Mouse (Mus musculus) limb, embryonic 11.5 days (tissue): ENCODE measurements around the gene Hsd17b14. TPM values are rescaled to one million over a fixed set of nuclear protein-coding genes. Genes with fewer than 3 reads are reported as not detected.

Experiments used
- ATAC-seq: fragments of 200-750 bp; cut with Nextera tagmentation; 2 replicates; pipeline ENCODE4 v1.8.0; 2017; ENCODE audit warnings: low read depth; ENCODE audit not compliant: insufficient number of reproducible peaks, low FRiP score, low TSS enrichment
- DNase-seq: peaks from one replicate; pipeline ENCODE4 v3.0.0-alpha.2; 2015; ENCODE audit warnings: low spot score
- H3K27ac ChIP-seq: fragments of 300-500 bp; sonication (generic); replicated peaks from 2 replicates; pipeline ENCODE4 v1.5.1; 2014; ENCODE audit warnings: low read depth, mild to moderate bottlenecking, low read length
- H3K27me3 ChIP-seq: fragments of 300-500 bp; sonication (generic); 2 replicates; pipeline ENCODE4 v1.6.1; 2014; ENCODE audit warnings: mild to moderate bottlenecking, low read length, mixed read lengths; ENCODE audit not compliant: control insufficient read depth, insufficient read depth
- H3K36me3 ChIP-seq: fragments of 300-500 bp; sonication (generic); 2 replicates; pipeline ENCODE4 v1.6.1; 2014; ENCODE audit warnings: mild to moderate bottlenecking, low read length, moderate library complexity, mixed read lengths; ENCODE audit not compliant: control insufficient read depth, insufficient read depth
- H3K4me1 ChIP-seq: fragments of 300-500 bp; sonication (generic); 2 replicates; pipeline ENCODE4 v1.6.1; 2014; ENCODE audit warnings: low read length, mixed read lengths; ENCODE audit not compliant: control insufficient read depth, insufficient read depth
- H3K4me2 ChIP-seq: fragments of 300-500 bp; sonication (generic); 2 replicates; pipeline ENCODE4 v1.6.1; 2014; ENCODE audit warnings: low read depth, mild to moderate bottlenecking, moderate library complexity; ENCODE audit not compliant: severe bottlenecking
- H3K4me3 ChIP-seq: fragments of 300-500 bp; sonication (generic); 2 replicates; pipeline ENCODE4 v1.5.1; 2014; ENCODE audit warnings: low read depth, low read length
- H3K9ac ChIP-seq: fragments of 300-500 bp; sonication (generic); 2 replicates; pipeline ENCODE4 v1.6.1; 2014; ENCODE audit warnings: mild to moderate bottlenecking, low read length
- H3K9me3 ChIP-seq: fragments of 300-500 bp; sonication (generic); 2 replicates; pipeline ENCODE4 v1.6.1; 2016; ENCODE audit warnings: low read length; ENCODE audit not compliant: control insufficient read depth
- WGBS: fragments of 180-500 bp; shearing (Covaris S2); extraction: QIAGEN DNeasy Blood & Tissue Kit; methylation state at CpG from one replicate; pipeline ENCODE4 v1.1.7; 2014; 5-methylcytosine and 5-hydroxymethylcytosine counted together
- polyA plus RNA-seq: library from polyadenylated mRNA; unstranded; fragments of >200 nt; fragmentation: Nextera tagmentation; extraction: Ambion mirVana; gene quantifications from 2 replicates; pipeline ENCODE4 v1.2.1, GENCODE M21; 2014

Gene Hsd17b14
- polyA plus RNA-seq, 1 experiment from 2014 or later, result 1.0 TPM

DNA sequence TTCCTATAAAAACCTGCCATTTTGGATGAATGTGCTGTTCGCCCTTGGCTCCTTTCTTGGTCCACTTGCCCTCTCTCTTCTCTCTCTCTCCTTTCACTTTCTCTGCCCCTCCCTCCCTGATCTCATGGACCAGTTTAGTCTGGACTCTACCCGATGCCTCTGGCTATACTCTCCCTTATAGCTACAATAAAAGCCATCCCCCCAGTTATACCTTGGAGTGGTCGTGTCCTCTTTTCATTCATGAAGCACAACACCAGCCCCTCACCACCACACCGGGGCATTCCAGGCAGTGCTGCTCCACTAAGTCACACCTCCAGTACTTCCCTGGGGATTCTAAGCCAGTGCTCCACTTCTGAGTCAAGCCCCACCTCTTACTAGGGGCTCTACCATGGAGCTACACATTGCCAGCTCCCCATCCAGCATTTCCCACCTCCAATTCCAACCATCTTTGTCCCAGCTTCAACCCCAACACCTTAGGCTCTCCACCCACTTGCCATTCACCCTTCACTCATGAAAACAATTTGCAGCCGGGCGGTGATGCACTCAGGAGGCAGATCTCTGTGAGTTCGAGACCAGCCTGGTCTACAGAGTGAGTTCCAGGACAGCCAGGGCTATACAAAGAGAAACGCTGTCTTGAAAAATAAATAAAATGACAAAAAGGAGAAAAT, 12.6 kb downstream of the Hsd17b14 start:
- WGBS, result 68% methylated on average over 8 of the region's 8 CpGs
- Histone ChIP-seq H3K27ac (no peak overlapping the region), H3K36me3 (no peaks in the 10 kb centered on the region), H3K9ac (peak overlapping the region; percentile 4; the same call in 1 of the 2 replicates), H3K4me3 (no peak overlapping the region; the same call in 1 of the 2 replicates), H3K9me3 (no peaks in the 10 kb centered on the region), H3K4me1 (peaks cover 18% of the 10 kb centered on the region), H3K4me2 (peak overlapping the region; percentile 80; the same call in 1 of the 2 replicates), H3K27me3 (no peaks in the 10 kb centered on the region)
- DNase-seq, result no peak
- no peak for ATAC-seq

DNA sequence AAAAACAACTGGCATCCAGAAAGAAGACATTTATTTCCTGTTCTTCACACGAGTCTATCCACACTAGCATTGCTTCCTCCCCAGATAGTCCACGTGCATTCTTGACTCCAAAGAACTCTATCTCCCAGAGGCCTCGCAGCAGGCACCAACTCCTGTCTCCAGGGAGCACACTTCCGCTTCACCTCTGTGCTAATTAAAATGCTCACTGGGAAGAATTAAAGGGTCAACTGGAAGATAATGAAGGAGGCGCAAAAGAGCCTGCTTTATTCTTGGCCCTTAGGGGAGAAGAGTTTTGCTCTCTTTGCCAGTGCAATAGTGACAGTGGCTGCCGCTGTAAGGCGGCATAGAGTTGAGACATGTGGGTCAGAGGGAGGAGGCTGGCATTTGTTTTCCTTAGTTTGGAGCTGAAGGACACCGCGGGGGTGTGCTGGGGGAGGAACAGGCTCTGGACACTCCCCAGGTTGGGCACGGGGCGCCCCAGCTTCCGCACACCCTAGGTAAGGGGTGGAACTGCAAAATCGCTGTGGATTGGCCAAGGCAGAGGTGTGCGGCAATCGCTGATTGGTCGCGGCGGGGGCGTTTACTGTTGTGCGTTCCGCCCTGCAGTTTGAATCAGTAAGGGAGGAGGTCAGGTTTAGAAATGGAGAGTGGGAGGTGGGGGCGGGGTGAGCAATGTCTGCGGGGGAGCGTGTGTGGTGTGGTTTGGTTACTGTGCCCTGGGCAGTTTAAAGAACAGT, 13.3 kb downstream of the Hsd17b14 start:
- ATAC-seq (peak; percentile 94), DNase-seq (peak; percentile 96)
- H3K9ac ChIP-seq, result peak overlapping the region; percentile 5; the same call in 1 of the 2 replicates
- H3K4me2 ChIP-seq, result peak overlapping the region; percentile 80
- no peaks in the 10 kb centered on the region for H3K27me3 ChIP-seq
- peak overlapping the region; percentile 35 for H3K4me3 ChIP-seq
- H3K36me3 ChIP-seq, result no peaks in the 10 kb centered on the region
- no peaks in the 10 kb centered on the region for H3K9me3 ChIP-seq
- H3K27ac ChIP-seq, result peak overlapping the region; percentile 38; the same call in 1 of the 2 replicates
- whole genome bisulfite sequencing, result 1% methylated on average over 24 of the region's 24 CpGs
- H3K4me1 ChIP-seq, result peaks cover 18% of the 10 kb centered on the region

DNA sequence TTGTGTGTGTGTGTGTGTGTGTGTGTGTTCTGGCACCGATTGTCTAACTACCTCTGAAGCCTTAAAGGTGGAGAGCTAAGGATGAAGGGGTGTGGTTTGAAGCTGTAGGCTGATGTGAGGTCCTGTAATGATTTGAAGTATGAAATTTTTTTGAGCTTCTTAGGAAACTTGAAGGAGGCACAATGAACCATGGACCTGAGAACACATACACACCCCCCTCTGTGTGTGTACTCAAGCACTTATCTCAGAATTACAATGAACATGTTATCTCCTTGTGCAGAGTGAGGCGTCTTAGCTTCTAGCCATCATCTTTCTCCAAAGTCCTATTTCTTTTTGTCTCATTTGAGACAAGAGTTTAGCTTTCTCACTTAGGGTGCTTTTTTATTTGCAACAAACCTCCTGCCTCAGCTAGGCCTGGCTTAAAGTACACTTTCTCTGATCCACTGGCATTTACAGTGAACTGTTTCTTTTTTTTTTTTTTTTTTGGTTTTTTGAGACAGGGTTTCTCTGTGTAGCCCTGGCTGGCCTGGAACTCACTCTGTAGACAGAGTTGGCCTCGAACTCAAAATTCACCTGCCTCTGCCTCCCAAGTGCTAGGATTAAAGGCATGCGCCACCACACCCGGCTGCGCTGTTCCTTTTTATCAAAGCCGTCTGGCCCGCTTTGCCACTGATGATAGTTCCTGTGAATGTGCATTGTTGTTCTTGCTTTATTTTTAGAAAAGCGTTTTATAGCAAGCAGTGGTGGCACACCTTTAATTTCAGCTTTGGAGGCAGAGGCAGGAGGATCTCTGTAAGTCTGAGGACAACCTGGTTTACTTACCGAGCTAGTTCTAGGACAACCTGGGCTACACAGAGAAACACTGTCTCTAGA, 14.1 kb downstream of the Hsd17b14 start:
- Histone ChIP-seq H3K27ac (peak overlapping the region; percentile 38; the same call in 1 of the 2 replicates), H3K9ac (no peak overlapping the region), H3K9me3 (no peaks in the 10 kb centered on the region), H3K36me3 (no peaks in the 10 kb centered on the region), H3K4me2 (peak overlapping the region; percentile 80; the same call in 1 of the 2 replicates), H3K27me3 (no peaks in the 10 kb centered on the region), H3K4me1 (peaks cover 18% of the 10 kb centered on the region), H3K4me3 (no peak overlapping the region)
- ATAC-seq, result peak; percentile 11; the same call in 1 of the 2 replicates
- WGBS, result 84% methylated on average over 10 of the region's 10 CpGs
- no peak for DNase-seq

DNA sequence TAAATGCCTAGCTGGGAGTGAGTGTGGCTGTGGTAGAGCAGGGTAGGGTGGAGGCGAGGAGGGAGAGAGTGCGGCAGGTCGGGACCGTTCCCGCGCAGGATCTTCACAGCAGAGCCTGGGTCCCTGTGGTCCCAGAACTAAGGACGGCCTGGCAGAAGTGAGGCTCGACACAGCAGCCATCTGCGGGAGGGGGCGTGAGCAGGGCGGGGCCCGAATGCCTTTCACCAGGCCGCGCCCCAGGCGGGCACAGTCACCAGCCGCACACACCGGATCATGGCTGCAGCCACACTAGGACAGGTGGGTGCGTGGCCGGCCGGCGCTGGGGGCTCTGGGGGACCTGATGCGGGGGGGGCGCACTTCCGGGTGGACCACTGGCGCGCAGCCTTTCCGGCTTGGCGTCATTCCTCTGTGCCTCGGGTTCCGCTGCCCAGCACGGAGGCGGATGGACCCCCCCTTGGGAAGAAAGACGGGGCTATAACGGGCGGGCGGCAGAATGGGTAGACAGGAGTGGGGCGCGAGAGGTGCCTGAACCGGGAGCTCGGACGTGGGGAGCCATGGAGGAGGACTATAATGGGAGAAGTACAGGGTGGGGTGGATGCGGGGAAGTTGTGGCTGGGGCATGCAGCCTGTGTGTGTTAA, 15.5 kb downstream of the Hsd17b14 start, which contains the start of gene Bcat2:
TSS of gene Bcat2 (plus strand) at position 51 of the 639 bp plus-strand sequence.
- H3K4me2 ChIP-seq, result peak within 1 kb of the TSS; percentile 82
- H3K4me1 ChIP-seq, result peaks cover 18% of the 10 kb centered on the region
- H3K9me3 ChIP-seq, result no peaks in the 10 kb centered on the region
- H3K27ac ChIP-seq, result peak within 1 kb of the TSS; percentile 82
- H3K4me3 ChIP-seq, result peak within 1 kb of the TSS; percentile 74
- H3K9ac ChIP-seq, result peak within 1 kb of the TSS; percentile 87
- WGBS, result 1% methylated on average over 42 of the region's 42 CpGs
- peak; percentile 84 for DNase-seq
- peak; percentile 69 for ATAC-seq
- no peaks in the 10 kb centered on the region for H3K27me3 ChIP-seq
- no peaks in the 10 kb centered on the region for H3K36me3 ChIP-seq

DNA sequence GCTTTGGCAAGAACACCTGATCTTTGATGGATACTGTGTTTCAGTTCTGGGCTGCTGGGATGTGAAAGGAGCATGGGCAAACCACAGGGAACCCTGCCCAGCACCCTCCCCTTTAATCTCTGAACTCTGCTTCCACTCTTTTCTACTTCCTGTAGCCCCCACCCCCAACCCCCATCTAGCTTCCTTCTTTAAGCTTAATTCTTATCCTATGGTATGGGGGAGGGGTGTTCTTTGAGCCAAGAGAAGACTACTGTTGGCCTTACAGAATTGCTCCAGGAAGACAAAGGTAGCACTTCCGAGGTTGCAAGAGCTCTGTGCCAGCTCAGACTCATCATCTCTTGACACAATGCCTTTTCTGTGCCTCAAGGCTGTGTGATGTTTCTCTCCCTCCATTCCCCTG, 17.3 kb downstream of the Hsd17b14 start:
- H3K27me3 ChIP-seq, result no peaks in the 10 kb centered on the region
- peaks cover 7% of the 10 kb centered on the region; the same call in 1 of the 2 replicates for H3K36me3 ChIP-seq
- 50% methylated on average over 1 of the region's 1 CpGs for WGBS
- DNase-seq (no peak), ATAC-seq (no peak)
- no peak overlapping the region for H3K27ac ChIP-seq
- no peak overlapping the region for H3K9ac ChIP-seq
- no peak overlapping the region for H3K4me2 ChIP-seq
- no peaks in the 10 kb centered on the region for H3K9me3 ChIP-seq
- H3K4me1 ChIP-seq, result peaks cover 17% of the 10 kb centered on the region
- H3K4me3 ChIP-seq, result no peak overlapping the region

DNA sequence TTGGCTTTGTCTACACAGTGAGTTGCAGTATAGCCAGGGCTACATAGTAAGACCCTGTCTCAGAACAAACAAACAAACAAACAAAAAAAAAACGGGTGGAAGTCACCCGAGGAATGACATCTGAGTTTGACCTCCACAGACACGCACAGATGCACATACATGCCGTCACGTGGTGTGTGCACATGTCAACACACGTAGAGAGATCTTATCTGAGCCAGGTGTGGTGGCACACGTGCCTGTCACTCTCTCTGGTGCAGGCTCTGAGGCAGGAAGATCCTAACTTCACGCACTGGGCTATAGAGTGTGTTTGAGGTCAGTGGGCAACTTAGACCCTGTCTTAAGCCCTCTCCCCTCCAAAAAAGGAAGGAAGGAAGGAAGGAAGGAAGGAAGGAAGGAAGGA, 19.3 kb downstream of the Hsd17b14 start:
- Histone ChIP-seq H3K9ac (no peak overlapping the region), H3K4me1 (peaks cover 12% of the 10 kb centered on the region; the same call in 1 of the 2 replicates), H3K27ac (no peak overlapping the region), H3K4me2 (no peak overlapping the region), H3K9me3 (no peaks in the 10 kb centered on the region), H3K27me3 (no peaks in the 10 kb centered on the region), H3K4me3 (no peak overlapping the region), H3K36me3 (peaks cover 10% of the 10 kb centered on the region; the same call in 1 of the 2 replicates)
- WGBS, result 83% methylated on average over 8 of the region's 8 CpGs
- DNase-seq, result no peak
- no peak for ATAC-seq

DNA sequence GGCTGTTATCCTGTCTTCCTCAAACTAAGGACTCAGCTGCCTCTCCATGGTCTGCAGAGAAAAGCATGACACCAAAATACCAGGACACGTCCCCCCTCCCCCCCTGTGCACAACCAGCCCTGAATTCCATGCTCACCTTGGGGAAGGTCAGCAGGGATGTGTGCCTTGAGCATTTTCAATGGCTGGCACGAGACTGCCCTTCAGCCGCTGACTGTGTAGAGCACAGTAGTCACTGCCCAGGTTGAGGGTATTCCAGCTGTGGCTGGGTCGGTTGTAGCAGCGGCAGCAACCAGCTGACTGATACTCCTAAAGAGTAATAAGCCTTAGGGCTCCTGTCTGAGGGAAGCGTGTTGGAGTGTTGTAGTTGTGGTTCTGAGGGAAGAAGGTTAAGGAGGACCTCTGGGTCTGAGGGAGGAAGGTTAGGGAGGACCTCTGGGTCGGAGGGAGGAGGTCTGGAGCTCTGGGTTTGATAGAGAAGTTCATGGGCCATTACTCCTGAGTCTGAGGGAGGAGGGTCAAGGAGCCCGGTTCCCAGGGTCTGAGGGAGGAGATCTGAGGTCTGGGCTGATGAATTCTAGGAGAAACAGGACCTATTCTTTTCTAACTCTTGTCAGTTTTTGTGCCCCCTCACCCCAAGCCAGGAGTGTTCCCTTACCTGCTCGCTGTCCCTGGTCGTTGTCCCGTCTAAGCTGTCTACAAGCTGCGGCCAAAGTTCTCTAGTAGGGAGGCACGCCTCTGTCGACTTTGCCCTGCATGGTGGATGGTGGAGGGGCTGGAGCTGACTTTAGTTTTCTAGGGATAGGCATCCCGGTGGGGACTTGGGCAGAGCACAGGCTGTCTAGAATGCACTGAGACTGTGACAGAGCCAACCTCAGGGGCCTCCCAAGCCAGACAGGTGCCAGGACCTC, 20.0 kb downstream of the Hsd17b14 start:
- peaks cover 10% of the 10 kb centered on the region; the same call in 1 of the 2 replicates for H3K36me3 ChIP-seq
- no peak overlapping the region for H3K4me2 ChIP-seq
- H3K4me3 ChIP-seq, result no peak overlapping the region
- H3K9me3 ChIP-seq, result no peaks in the 10 kb centered on the region
- DNase-seq, result no peak
- H3K4me1 ChIP-seq, result peaks cover 12% of the 10 kb centered on the region; the same call in 1 of the 2 replicates
- H3K27me3 ChIP-seq, result no peaks in the 10 kb centered on the region
- ATAC-seq, result no peak
- 83% methylated on average over 15 of the region's 15 CpGs for WGBS
- no peak overlapping the region for H3K27ac ChIP-seq
- H3K9ac ChIP-seq, result no peak overlapping the region
